Mouse (Mus musculus): Measurements from ENCODE around the gene Gadd45b. TPM values are rescaled to one million over a fixed set of nuclear protein-coding genes. Genes with fewer than 3 reads are reported as not detected.
A peak's percentile ranks its signal among the peaks of the same experiment; 100 is the strongest.

The Gadd45b gene
- 19.4 and 20.6 TPM in 2 replicates for polyA plus RNA-seq (2016; fragmentation: Nextera tagmentation; extraction: Ambion mirVana)

DNA sequence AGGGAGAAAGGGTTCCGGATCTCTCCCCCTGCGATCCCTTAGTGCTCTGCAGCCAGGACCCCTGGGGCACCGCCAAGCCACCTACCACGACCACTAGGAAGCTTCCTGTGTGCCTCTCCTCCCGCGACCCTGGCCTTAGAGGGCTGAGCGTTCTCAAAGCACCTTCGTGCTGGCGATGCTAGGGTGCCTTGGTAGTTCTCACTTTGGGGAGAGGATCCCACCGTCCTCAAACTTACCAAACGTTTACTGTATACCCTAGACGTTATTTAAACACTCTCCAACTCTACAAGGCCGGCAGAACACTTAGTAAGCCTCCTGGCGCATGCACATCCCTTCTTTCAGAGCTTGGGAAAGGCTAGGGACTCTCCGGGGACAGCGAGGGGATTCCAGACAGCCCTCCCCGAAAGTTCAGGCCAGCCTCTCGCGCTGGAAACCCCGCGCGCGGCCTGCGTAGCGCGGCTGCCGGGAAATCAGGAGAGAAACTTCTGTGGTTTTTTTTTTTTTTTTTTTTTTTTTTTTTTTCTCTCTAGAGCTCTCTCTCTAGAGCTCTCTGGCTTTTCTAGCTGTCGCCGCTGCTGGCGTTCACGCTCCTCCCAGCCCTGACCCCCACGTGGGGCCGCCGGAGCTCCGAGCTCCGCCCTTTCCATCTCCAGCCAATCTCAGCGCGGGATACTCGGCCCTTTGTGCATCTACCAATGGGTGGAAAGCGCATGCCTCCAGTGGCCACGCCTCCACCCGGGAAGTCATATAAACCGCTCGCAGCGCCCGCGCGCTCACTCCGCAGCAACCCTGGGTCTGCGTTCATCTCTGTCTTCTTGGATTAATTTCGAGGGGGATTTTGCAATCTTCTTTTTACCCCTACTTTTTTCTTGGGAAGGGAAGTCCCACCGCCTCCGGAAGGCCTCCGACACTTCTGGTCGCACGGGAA lies at the start of gene Gadd45b:
Gene Gadd45b, plus strand, starts transcription at position 775 of the 928 bp plus-strand sequence.
- peaks cover 42% of the 10 kb centered on the region for H3K27me3 ChIP-seq
- peak within 1 kb of the TSS; percentile 90 for H3K4me2 ChIP-seq
- no peaks in the 10 kb centered on the region for H3K9me3 ChIP-seq
- H3K4me1 ChIP-seq (replicated peaks), result peaks cover 51% of the 10 kb centered on the region
- peak within 1 kb of the TSS; percentile 73 for H3K9ac ChIP-seq (replicated peaks)
- peak within 1 kb of the TSS; percentile 61 for H3K4me3 ChIP-seq (replicated peaks)
- peak; percentile 85 for ATAC-seq (ENCODE audit: insufficient number of reproducible peaks, insufficient read depth, low FRiP score, low TSS enrichment, low read depth)
- peak within 1 kb of the TSS; percentile 87 for H3K27ac ChIP-seq
- WGBS, result under 1% methylated on average over 56 of the region's 56 CpGs
- no peaks in the 10 kb centered on the region for H3K36me3 ChIP-seq

DNA sequence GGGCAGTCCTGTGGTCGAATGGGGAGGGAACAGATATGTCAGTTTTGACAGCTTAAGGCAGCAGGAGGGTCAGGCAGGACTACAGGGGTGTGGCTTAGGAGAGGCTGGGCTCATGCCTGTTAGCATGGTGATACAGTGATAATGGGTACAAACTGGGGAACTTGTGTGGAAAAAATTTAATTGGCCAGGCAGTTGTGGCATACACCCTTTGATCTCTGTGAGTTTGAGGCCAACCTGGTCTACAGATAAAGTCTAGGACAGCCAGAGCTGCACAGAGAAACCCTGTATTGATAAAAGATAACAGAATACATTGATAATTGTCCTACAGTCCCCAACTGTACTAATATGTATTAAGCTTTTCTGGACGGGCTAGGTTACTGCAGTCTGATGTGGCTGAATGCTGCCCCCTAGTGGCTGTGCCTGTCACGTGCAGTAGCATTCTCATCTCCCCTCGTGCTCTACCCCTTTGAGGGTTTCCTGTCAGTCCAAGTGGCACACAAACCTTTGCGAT lies 49.7 kb upstream of the Gadd45b start:
- WGBS, result 19% methylated on average over 5 of the region's 5 CpGs
- Histone ChIP-seq H3K4me2 (no peak overlapping the region), H3K27me3 (0 out of 2 replicates have a peak, but pooled peaks cover 3% of the 10 kb centered on the region), H3K27ac (no peak overlapping the region), H3K4me3 (replicated peaks) (no peak overlapping the region), H3K9me3 (no peaks in the 10 kb centered on the region), H3K9ac (replicated peaks) (no peak overlapping the region), H3K4me1 (replicated peaks) (0 out of 2 replicates have a peak, but pooled peaks cover 2% of the 10 kb centered on the region), H3K36me3 (no peaks in the 10 kb centered on the region)
- ATAC-seq (ENCODE audit: insufficient number of reproducible peaks, insufficient read depth, low FRiP score, low TSS enrichment, low read depth), result no peak

DNA sequence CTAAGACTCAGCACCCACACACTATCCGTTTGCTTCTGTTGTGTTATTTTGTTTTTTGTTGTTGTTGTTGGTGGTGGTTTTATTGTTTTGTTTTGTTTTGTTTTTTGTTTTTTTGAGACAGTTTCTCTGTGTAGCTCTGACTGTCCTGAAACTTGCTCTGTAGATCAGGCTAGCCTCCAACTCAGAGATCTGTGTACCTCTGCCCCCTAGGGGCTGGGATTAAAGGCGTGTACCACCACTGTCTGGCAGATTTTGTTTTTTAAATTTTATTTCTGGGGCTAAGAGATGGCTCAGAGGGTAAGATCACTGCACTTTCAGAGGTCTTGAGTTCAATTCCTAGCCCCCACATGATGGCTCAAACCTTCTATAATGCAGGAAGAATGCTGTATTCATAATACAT lies 49.0 kb upstream of the Gadd45b start:
- Histone ChIP-seq H3K4me2 (no peak overlapping the region), H3K9ac (replicated peaks) (no peak overlapping the region), H3K27me3 (peaks cover 5% of the 10 kb centered on the region; the same call in 1 of the 2 replicates), H3K4me1 (replicated peaks) (0 out of 2 replicates have a peak, but pooled peaks cover 2% of the 10 kb centered on the region), H3K36me3 (no peaks in the 10 kb centered on the region), H3K9me3 (no peaks in the 10 kb centered on the region), H3K4me3 (replicated peaks) (no peak overlapping the region), H3K27ac (no peak overlapping the region)
- no peak for ATAC-seq (ENCODE audit: insufficient number of reproducible peaks, insufficient read depth, low FRiP score, low TSS enrichment, low read depth)
- 77% methylated on average over 2 of the region's 2 CpGs for WGBS

DNA sequence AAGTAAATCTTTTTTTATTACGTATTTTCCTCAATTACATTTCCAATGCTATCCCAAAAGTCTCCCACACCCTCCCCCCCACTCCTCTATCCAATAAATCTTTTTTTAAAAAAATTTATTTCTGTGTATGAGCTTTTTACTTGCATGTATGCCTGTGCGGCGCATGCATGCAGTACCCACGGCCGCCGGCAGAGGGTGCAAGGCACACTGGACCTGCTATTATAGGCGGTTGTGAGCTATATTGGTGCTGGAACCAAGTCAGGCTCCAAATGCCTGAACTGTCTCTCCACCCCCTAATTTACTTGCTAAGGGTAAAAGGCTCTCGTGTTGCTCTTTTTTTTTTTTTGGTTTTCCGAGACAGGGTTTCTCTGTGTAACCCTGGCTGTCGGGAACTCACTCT lies 48.6 kb upstream of the Gadd45b start:
- no peak overlapping the region for H3K9ac ChIP-seq (replicated peaks)
- H3K4me3 ChIP-seq (replicated peaks), result no peak overlapping the region
- 0 out of 2 replicates have a peak, but pooled peaks cover 2% of the 10 kb centered on the region for H3K4me1 ChIP-seq (replicated peaks)
- peaks cover 7% of the 10 kb centered on the region; the same call in 1 of the 2 replicates for H3K27me3 ChIP-seq
- 28% methylated on average over 10 of the region's 10 CpGs for WGBS
- no peak for ATAC-seq (ENCODE audit: insufficient number of reproducible peaks, insufficient read depth, low FRiP score, low TSS enrichment, low read depth)
- H3K27ac ChIP-seq, result no peak overlapping the region
- H3K36me3 ChIP-seq, result no peaks in the 10 kb centered on the region
- H3K9me3 ChIP-seq, result no peaks in the 10 kb centered on the region
- no peak overlapping the region for H3K4me2 ChIP-seq

DNA sequence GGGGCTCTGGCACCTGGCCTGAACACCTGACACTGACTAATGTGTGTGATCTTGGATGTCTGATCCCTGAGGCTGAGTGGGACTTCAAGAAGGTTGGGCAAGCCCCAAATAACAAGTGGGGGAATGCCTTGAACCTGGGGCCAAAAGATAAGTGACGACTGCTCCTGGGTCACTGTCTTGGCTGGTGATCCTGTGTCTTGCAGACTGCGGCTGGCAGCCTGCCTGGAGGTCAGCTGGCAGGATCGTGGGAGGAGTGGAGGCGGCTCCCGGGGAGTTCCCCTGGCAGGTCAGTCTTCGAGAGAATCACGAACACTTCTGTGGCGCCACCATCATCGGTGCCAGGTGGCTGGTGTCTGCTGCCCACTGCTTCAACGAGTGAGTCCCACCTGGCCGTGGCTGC lies 42.7 kb upstream of the Gadd45b start:
- 77% methylated on average over 11 of the region's 11 CpGs for WGBS
- H3K27ac ChIP-seq, result no peak overlapping the region
- no peaks in the 10 kb centered on the region; the same call in 1 of the 2 replicates for H3K9me3 ChIP-seq
- H3K4me3 ChIP-seq (replicated peaks), result no peak overlapping the region
- H3K4me2 ChIP-seq, result no peak overlapping the region
- H3K36me3 ChIP-seq, result no peaks in the 10 kb centered on the region
- peaks cover 44% of the 10 kb centered on the region for H3K27me3 ChIP-seq
- H3K9ac ChIP-seq (replicated peaks), result no peak overlapping the region
- H3K4me1 ChIP-seq (replicated peaks), result no peaks in the 10 kb centered on the region
- ATAC-seq (ENCODE audit: insufficient number of reproducible peaks, insufficient read depth, low FRiP score, low TSS enrichment, low read depth), result no peak

DNA sequence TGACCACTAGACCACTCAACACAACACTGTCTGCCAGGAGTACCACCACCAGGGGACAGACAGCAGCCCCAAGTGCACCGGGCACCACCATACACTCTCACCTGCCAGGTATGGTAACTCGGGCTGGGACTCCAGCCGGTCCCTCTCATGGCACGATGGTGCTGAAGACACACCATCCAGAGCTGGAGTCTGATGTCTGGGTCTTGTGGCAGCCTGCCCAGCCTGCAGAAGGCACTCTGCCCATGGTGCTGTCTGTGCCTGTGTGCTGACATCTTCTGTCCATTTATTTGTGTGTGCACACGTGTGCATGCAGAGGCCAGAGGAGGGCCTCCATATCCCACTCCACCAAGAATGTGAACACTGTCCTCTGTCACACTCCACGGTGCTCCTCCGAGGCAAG lies 34.8 kb upstream of the Gadd45b start:
- Histone ChIP-seq H3K9ac (replicated peaks) (0 out of 2 replicates have a peak overlapping the region, but pooled peaks have one; percentile 18), H3K4me2 (no peak overlapping the region), H3K36me3 (peaks cover 20% of the 10 kb centered on the region), H3K4me3 (replicated peaks) (no peak overlapping the region), H3K9me3 (no peaks in the 10 kb centered on the region; the same call in 1 of the 2 replicates), H3K4me1 (replicated peaks) (peaks cover 21% of the 10 kb centered on the region), H3K27me3 (peaks cover 17% of the 10 kb centered on the region), H3K27ac (no peak overlapping the region)
- ATAC-seq (ENCODE audit: insufficient number of reproducible peaks, insufficient read depth, low FRiP score, low TSS enrichment, low read depth), result no peak
- 87% methylated on average over 7 of the region's 7 CpGs for WGBS

DNA sequence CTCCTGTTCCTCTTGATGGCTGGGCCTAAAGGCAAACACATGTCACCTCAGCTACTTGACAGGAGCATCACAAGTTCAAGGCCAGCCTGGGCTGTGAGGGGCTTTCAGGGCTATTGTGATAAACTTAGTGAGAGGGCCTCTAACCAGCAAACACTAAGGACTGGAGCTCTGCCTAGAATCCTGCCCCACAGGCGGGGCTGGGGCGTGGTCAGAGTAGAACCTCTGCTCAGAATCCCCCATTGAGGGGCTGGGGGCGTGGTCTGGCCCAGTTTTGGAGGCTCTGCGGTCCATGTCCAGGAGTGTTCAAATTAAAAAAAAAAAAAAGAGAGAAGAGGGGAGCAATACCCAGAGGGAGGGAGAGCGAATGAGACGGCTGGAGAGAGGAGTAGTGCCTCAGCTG lies 34.2 kb upstream of the Gadd45b start:
- Histone ChIP-seq H3K36me3 (peaks cover 20% of the 10 kb centered on the region), H3K4me2 (no peak overlapping the region), H3K27me3 (peaks cover 11% of the 10 kb centered on the region; the same call in 1 of the 2 replicates), H3K9me3 (no peaks in the 10 kb centered on the region; the same call in 1 of the 2 replicates), H3K27ac (no peak overlapping the region), H3K9ac (replicated peaks) (no peak overlapping the region), H3K4me3 (replicated peaks) (no peak overlapping the region), H3K4me1 (replicated peaks) (peaks cover 21% of the 10 kb centered on the region)
- WGBS, result 79% methylated on average over 6 of the region's 6 CpGs
- no peak for ATAC-seq (ENCODE audit: insufficient number of reproducible peaks, insufficient read depth, low FRiP score, low TSS enrichment, low read depth)

DNA sequence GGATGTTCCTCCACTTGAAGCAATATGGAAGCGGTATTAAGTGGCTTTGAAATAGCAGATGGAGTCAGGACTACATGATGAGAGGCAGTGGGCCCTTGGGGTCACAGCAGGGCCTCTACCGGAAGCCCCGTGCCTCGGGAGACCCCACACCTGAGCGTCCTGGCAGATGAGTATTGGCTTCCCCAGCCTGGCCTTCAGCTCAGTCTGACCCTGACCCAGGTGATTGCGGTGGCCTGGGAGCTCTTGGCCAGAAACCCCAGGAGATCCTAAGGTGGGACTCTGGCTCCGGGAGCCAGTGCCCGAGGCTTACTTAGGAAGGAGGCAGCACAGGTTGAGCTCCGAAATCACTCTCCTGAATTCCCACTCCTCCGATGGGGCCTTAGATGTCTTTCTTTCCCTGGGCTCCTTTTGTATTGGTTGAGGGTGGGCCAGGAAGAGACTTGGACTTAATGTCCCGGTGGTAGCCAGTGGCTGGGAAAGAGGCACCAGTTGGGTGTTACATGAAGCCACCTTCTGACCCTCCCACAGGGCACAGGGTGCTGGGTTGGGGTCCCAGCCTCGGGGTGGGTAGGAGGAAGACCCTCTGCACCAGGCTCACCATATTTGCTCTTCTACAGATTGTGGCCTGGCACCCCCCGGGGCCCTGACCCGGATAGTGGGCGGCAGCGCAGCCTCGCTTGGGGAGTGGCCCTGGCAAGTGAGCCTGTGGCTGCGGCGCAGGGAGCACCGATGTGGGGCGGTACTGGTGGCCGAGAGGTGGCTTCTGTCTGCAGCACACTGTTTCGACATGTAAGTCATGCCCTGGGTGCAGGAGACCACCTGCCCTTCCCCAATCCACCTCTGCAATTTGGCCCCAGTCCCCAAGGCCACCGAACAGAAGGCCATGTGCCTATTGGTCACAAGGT lies 33.0 kb upstream of the Gadd45b start:
- no peak for ATAC-seq (ENCODE audit: insufficient number of reproducible peaks, insufficient read depth, low FRiP score, low TSS enrichment, low read depth)
- H3K4me1 ChIP-seq (replicated peaks), result peaks cover 21% of the 10 kb centered on the region
- H3K9me3 ChIP-seq, result no peaks in the 10 kb centered on the region; the same call in 1 of the 2 replicates
- no peak overlapping the region for H3K4me2 ChIP-seq
- H3K27me3 ChIP-seq, result 0 out of 2 replicates have a peak, but pooled peaks cover 9% of the 10 kb centered on the region
- no peak overlapping the region for H3K27ac ChIP-seq
- no peak overlapping the region for H3K4me3 ChIP-seq (replicated peaks)
- 71% methylated on average over 24 of the region's 24 CpGs for WGBS
- peak overlapping the region; percentile 23; the same call in 1 of the 2 replicates for H3K9ac ChIP-seq (replicated peaks)
- H3K36me3 ChIP-seq, result peaks cover 25% of the 10 kb centered on the region

DNA sequence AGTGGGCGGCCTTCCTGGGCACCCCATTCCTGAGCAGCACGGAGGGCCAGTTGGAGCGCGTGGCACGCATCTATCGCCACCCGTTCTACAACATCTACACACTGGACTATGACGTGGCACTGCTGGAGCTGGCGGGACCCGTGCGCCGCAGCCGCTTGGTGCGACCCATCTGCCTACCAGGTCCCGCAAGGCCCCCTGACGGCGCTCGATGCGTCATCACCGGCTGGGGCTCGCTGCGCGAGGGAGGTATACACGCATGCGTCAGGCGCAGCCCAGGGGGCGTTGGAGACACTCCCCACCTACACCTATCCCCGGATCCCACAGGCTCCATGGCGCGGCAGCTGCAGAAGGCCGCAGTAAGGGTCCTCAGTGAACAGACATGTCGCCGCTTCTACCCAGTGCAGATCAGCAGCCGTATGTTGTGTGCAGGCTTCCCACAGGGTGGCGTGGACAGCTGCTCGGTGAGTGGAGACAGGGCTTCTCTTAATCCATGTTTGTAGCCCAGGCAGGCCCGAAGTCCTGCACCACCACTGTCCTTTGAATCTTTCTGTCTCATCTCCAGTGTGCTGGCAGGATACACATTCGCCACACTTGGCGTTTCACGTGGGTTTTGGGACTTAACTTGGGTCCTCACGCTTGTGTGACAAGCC lies 31.9 kb upstream of the Gadd45b start:
- no peak for ATAC-seq (ENCODE audit: insufficient number of reproducible peaks, insufficient read depth, low FRiP score, low TSS enrichment, low read depth)
- H3K27me3 ChIP-seq, result 0 out of 2 replicates have a peak, but pooled peaks cover 9% of the 10 kb centered on the region
- H3K36me3 ChIP-seq, result peaks cover 36% of the 10 kb centered on the region
- H3K9me3 ChIP-seq, result no peaks in the 10 kb centered on the region
- peaks cover 21% of the 10 kb centered on the region for H3K4me1 ChIP-seq (replicated peaks)
- 0 out of 2 replicates have a peak overlapping the region, but pooled peaks have one; percentile 7 for H3K4me3 ChIP-seq (replicated peaks)
- WGBS, result 29% methylated on average over 41 of the region's 41 CpGs
- peak overlapping the region; percentile 37 for H3K4me2 ChIP-seq
- no peak overlapping the region for H3K9ac ChIP-seq (replicated peaks)
- H3K27ac ChIP-seq, result no peak overlapping the region

DNA sequence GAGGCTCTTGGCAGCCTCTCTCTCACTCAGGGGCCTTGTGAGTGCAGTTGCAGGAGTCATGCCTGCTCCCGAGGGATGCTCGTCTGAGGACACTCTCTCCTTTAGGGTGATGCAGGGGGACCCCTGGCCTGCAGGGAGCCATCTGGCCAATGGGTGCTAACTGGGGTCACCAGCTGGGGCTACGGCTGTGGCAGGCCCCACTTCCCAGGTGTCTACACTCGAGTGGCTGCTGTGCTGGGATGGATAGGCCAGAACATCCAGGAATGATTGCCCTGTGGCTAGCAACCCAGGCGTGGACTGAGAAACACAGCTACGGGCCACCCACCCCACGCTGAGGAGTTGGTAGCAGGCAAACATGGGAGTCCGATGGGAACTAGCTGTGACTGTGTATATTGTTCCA lies 30.8 kb upstream of the Gadd45b start:
- Histone ChIP-seq H3K4me3 (replicated peaks) (peak overlapping the region; percentile 72), H3K4me2 (peak overlapping the region; percentile 97), H3K36me3 (peaks cover 47% of the 10 kb centered on the region), H3K4me1 (replicated peaks) (peaks cover 21% of the 10 kb centered on the region), H3K9ac (replicated peaks) (peak overlapping the region; percentile 70; the same call in 1 of the 2 replicates), H3K27ac (no peak overlapping the region), H3K9me3 (no peaks in the 10 kb centered on the region), H3K27me3 (0 out of 2 replicates have a peak, but pooled peaks cover 9% of the 10 kb centered on the region)
- ATAC-seq (ENCODE audit: insufficient number of reproducible peaks, insufficient read depth, low FRiP score, low TSS enrichment, low read depth), result no peak
- 85% methylated on average over 8 of the region's 8 CpGs for WGBS
